Mouse (Mus musculus) MEL (cell line): ENCODE measurements around the gene Sarnp.

Experiments used
- BHLHE40 ChIP-seq: IDR thresholded peaks from 2 replicates; pipeline ENCODE4 v1.6.1; 2012; ENCODE audit warnings: low read depth, mild to moderate bottlenecking, inconsistent platforms, low read length, improper control_type of control experiment, borderline replicate concordance
- EP300 ChIP-seq, 2 experiments: IDR thresholded peaks; 2 replicates each; pipeline ENCODE4 v1.6.1; 2011; ENCODE audit warnings: improper control_type of control experiment in 2 of 2, low read length in 2 of 2, low read depth in 1 of 2, mild to moderate bottlenecking in 1 of 2
- POLR2A ChIP-seq, 2 experiments: IDR thresholded peaks; 2 replicates each; pipeline ENCODE4 v1.6.1; 2011 to 2012; ENCODE audit warnings: low read length in 2 of 2, mild to moderate bottlenecking in 2 of 2, control low read depth in 1 of 2, improper control_type of control experiment in 1 of 2, low read depth in 1 of 2, moderate library complexity in 1 of 2; ENCODE audit not compliant: control insufficient read depth in 1 of 2, insufficient read depth in 1 of 2, poor library complexity in 1 of 2
- ZMIZ1 ChIP-seq: IDR thresholded peaks from 2 replicates; pipeline ENCODE4 v1.6.1; 2012; ENCODE audit warnings: low read depth, mild to moderate bottlenecking, inconsistent platforms, low read length, improper control_type of control experiment, moderate library complexity

GRCm38 (mm10) chr10:128921251-128921650 lies 104.1 kb downstream of the Sarnp start:
- TF ChIP-seq BHLHE40 = no peak
- TF ChIP-seq ZMIZ1 = no peak
- TF ChIP-seq POLR2A (IDR thresholded peaks at IDR 0.05; ENCODE audit: control insufficient read depth in 1 of 2, insufficient read depth in 1 of 2, low read depth in 1 of 2, low read length in 2 of 2, poor library complexity in 1 of 2) = no peak
- TF ChIP-seq EP300 (IDR thresholded peaks at IDR 0.05; ENCODE audit: low read depth in 1 of 2, low read length in 2 of 2) = no peak
